In genomic region chr9:121334311-121334851, GRCm38 (mm10) we compare ENCODE assay signal across 12 mouse cellular contexts. TPM values are rescaled to one million over a fixed set of nuclear protein-coding genes. Genes with fewer than 3 reads are reported as not detected.
DNase-seq lines count a peak whose midpoint lies in the region; ATAC-seq and TF ChIP-seq lines count a peak whose summit lies in the region.
"Had no signal": no experiment of that assay in that cellular context is flagged by ENCODE, and none has a peak within 500 bp of the region (broad histone marks: within the 10 kb centered on the region; RNA-seq: fewer than 3 reads in every experiment).

No protein-coding gene starts in this region.

- no peaks in the 10 kb centered on the region for H3K27me3 ChIP-seq in embryonic facial prominence, embryonic 12.5 days
- H3K27me3 ChIP-seq in heart, embryonic 16.5 days (ENCODE audit: control insufficient read depth, insufficient read depth, low read length), result no peaks in the 10 kb centered on the region
- H3K27me3 ChIP-seq in midbrain, embryonic 14.5 days (ENCODE audit: control insufficient read depth, insufficient read depth, low read length), result no peaks in the 10 kb centered on the region

- H3K36me3 ChIP-seq in embryonic facial prominence, embryonic 12.5 days, result no peaks in the 10 kb centered on the region
- H3K36me3 ChIP-seq in heart, embryonic 16.5 days (ENCODE audit: control insufficient read depth, insufficient read depth), result no peaks in the 10 kb centered on the region
- no peaks in the 10 kb centered on the region for H3K36me3 ChIP-seq in midbrain, embryonic 14.5 days (ENCODE audit: control insufficient read depth, insufficient read depth, low read length)

- H3K9me3 ChIP-seq in embryonic facial prominence, embryonic 12.5 days, result no peaks in the 10 kb centered on the region
- no peaks in the 10 kb centered on the region for H3K9me3 ChIP-seq in heart, embryonic 16.5 days (replicated peaks; ENCODE audit: control insufficient read depth, low read length)
- no peaks in the 10 kb centered on the region for H3K9me3 ChIP-seq in midbrain, embryonic 14.5 days (ENCODE audit: control insufficient read depth, low read length)

- H3K4me3 ChIP-seq in layer of hippocampus, adult 2 months, result no peak overlapping the region
- no peak overlapping the region for H3K4me3 ChIP-seq in embryonic facial prominence, embryonic 12.5 days
- H3K4me3 ChIP-seq in heart, embryonic 16.5 days (ENCODE audit: low read length), result no peak overlapping the region
- H3K4me3 ChIP-seq in midbrain, embryonic 14.5 days (replicated peaks; ENCODE audit: low read depth, low read length), result no peak overlapping the region

- peaks cover 73% of the 10 kb centered on the region for H3K4me1 ChIP-seq in embryonic facial prominence, embryonic 12.5 days
- H3K4me1 ChIP-seq in heart, embryonic 16.5 days (ENCODE audit: control insufficient read depth, insufficient read depth, low read length), result peaks cover 87% of the 10 kb centered on the region
- H3K4me1 ChIP-seq in midbrain, embryonic 14.5 days (ENCODE audit: control insufficient read depth, insufficient read depth, low read length), result peaks cover 53% of the 10 kb centered on the region

- no peak for TF ChIP-seq CTCF in layer of hippocampus, adult 2 months (conservative IDR thresholded peaks at IDR 0.05)

- no peak for DNase-seq in layer of hippocampus, adult 2 months (ENCODE audit: low spot score in 2 of 2)
- DNase-seq in layer of hippocampus, postnatal 25 days (ENCODE audit: extremely low spot score in 1 of 2, low spot score in 1 of 2), result no peak
- peak; percentile 63 for DNase-seq in midbrain, embryonic 14.5 days
- DNase-seq in ovary, postnatal 36 days (ENCODE audit: low spot score), result no peak
- no peak for DNase-seq in left cerebral cortex, adult 9 months (ENCODE audit: low spot score in 2 of 2)
- DNase-seq in adrenal gland, adult 18-20 months (ENCODE audit: low spot score in 2 of 2), result no peak
- DNase-seq: embryo, embryonic 11 days; gastrocnemius, postnatal 25 days; layer of hippocampus, adult 9-11 months; right cerebral cortex, postnatal 25 days had no signal

- H3K27ac ChIP-seq in layer of hippocampus, adult 2 months, result peak overlapping the region; percentile 81
- H3K27ac ChIP-seq in embryonic facial prominence, embryonic 12.5 days, result peak overlapping the region; percentile 59
- peak overlapping the region; percentile 43 for H3K27ac ChIP-seq in heart, embryonic 16.5 days (ENCODE audit: low read length)
- H3K27ac ChIP-seq in midbrain, embryonic 14.5 days (replicated peaks; ENCODE audit: low read depth, low read length), result peak overlapping the region; percentile 61

- no peak overlapping the region for H3K9ac ChIP-seq in embryonic facial prominence, embryonic 12.5 days
- 0 out of 2 replicates have a peak overlapping the region, but pooled peaks have one; percentile 18 for H3K9ac ChIP-seq in heart, embryonic 16.5 days (ENCODE audit: low read length)
- no peak overlapping the region; the same call in 1 of the 2 replicates for H3K9ac ChIP-seq in midbrain, embryonic 14.5 days (replicated peaks; ENCODE audit: low read length)

- WGBS in embryonic facial prominence, embryonic 12.5 days, result 43% methylated on average over 8 of the region's 8 CpGs
- WGBS in heart, embryonic 16.5 days, result 58% methylated on average over 8 of the region's 8 CpGs
- WGBS in midbrain, embryonic 14.5 days, result 20% methylated on average over 8 of the region's 8 CpGs

- H3K4me2 ChIP-seq in embryonic facial prominence, embryonic 12.5 days (replicated peaks), result no peak overlapping the region
- H3K4me2 ChIP-seq in heart, embryonic 16.5 days (ENCODE audit: low read depth, low read length), result no peak overlapping the region
- no peak overlapping the region for H3K4me2 ChIP-seq in midbrain, embryonic 14.5 days (ENCODE audit: low read length)

- ATAC-seq in embryonic facial prominence, embryonic 12.5 days (ENCODE audit: insufficient number of reproducible peaks, insufficient read depth, low FRiP score, low TSS enrichment), result no peak
- ATAC-seq in heart, embryonic 16.5 days (replicated peaks; ENCODE audit: extremely low read depth, insufficient read depth, low FRiP score), result no peak
- no peak for ATAC-seq in midbrain, embryonic 14.5 days (ENCODE audit: low FRiP score, low TSS enrichment)

RNA-seq across cellular contexts. Expression of gene Trak1, which starts 37.1 kb away (rescaled TPM):
- 100 to 1,000 TPM; 255 to 260 TPM for total RNA-seq in layer of hippocampus, adult 2 months (2021)
- total RNA-seq in layer of hippocampus, postnatal 25 days (2021), result 100 to 1,000 TPM; 223 to 246 TPM
- polyA plus RNA-seq in embryonic facial prominence, embryonic 12.5 days (2016; fragmentation: Nextera tagmentation; extraction: Ambion mirVana), result 20.0 and 20.7 TPM in 2 replicates
- 42.4 and 48.9 TPM in 2 replicates for polyA plus RNA-seq in heart, embryonic 16.5 days (2015; fragmentation: Nextera tagmentation; extraction: Ambion mirVana)
- 47.0 and 53.6 TPM in 2 replicates for polyA plus RNA-seq in midbrain, embryonic 14.5 days (2014; fragmentation: Nextera tagmentation; extraction: Ambion mirVana)
- total RNA-seq in adrenal gland, adult 18-20 months (2021), result 10 to 100 TPM; 75.7 to 96.6 TPM

RNA-seq across cellular contexts. Expression of gene Ulk4, which starts 57.4 kb away (rescaled TPM):
- total RNA-seq in layer of hippocampus, adult 2 months (2021), result 1 to 10 TPM; 9.5 to 9.9 TPM
- 1 to 10 TPM; 7.4 to 8.6 TPM for total RNA-seq in layer of hippocampus, postnatal 25 days (2021)
- polyA plus RNA-seq in embryonic facial prominence, embryonic 12.5 days (2016; fragmentation: Nextera tagmentation; extraction: Ambion mirVana), result 191 and 198 TPM in 2 replicates
- 86.4 and 105 TPM in 2 replicates for polyA plus RNA-seq in heart, embryonic 16.5 days (2015; fragmentation: Nextera tagmentation; extraction: Ambion mirVana)
- 75.7 and 79.0 TPM in 2 replicates for polyA plus RNA-seq in midbrain, embryonic 14.5 days (2014; fragmentation: Nextera tagmentation; extraction: Ambion mirVana)
- 1 to 10 TPM; 1.2 to 2.2 TPM for total RNA-seq in adrenal gland, adult 18-20 months (2021)
